Mouse (Mus musculus) left cerebral cortex, adult 2 months (tissue): ENCODE measurements around the gene Ak9. TPM values are rescaled to one million over a fixed set of nuclear protein-coding genes. Genes with fewer than 3 reads are reported as not detected.
"Not testable (repeated sequence)": the region's sequence is repeated elsewhere in the genome, so short reads cannot be mapped to it uniquely, and the experiment has no call there.

Experiments
- DNase-seq, 2 experiments: peaks; one replicate each; pipeline ENCODE4 v3.0.0; 2021 to 2022; ENCODE audit warnings: low spot score in 2 of 2, mixed read lengths in 1 of 2; ENCODE audit errors: extremely low spot score in 1 of 2
- H3K27ac ChIP-seq: fragments of 200-600 bp; 2 replicates; pipeline ENCODE4 v1.8.1; 2022
- H3K4me3 ChIP-seq: fragments of 200-600 bp; 2 replicates; pipeline ENCODE4 v1.8.1; 2022
- CTCF ChIP-seq: fragments of 200-600 bp; IDR thresholded peaks from 2 replicates; pipeline ENCODE4 v1.8.1; 2022; ENCODE audit warnings: antibody characterized with exemption, mild to moderate bottlenecking, moderate library complexity
- intact Hi-C: fragments of 180-260 bp; cut with DNase I; formaldehyde crosslinking; loops from one replicate; pipeline ENCODE4 v1.15.1; 2025
- total RNA-seq, 2 experiments: library from RNA; stranded (reverse); gene quantifications; 2 replicates each; pipeline ENCODE4 v1.2.3; 2021

Gene Ak9
- total RNA-seq, 2 experiments from 2014 or later = 0.05 to 0.07 TPM

- Histone ChIP-seq H3K27ac (no peak overlapping the region), H3K4me3 (no peak overlapping the region)
- no peak for DNase-seq
- no peak for TF ChIP-seq CTCF
- intact Hi-C loops = no loop called here
Measured at GRCm38 (mm10) chr10:41365086-41365485, 61.3 kb downstream of the Ak9 start.

DNA sequence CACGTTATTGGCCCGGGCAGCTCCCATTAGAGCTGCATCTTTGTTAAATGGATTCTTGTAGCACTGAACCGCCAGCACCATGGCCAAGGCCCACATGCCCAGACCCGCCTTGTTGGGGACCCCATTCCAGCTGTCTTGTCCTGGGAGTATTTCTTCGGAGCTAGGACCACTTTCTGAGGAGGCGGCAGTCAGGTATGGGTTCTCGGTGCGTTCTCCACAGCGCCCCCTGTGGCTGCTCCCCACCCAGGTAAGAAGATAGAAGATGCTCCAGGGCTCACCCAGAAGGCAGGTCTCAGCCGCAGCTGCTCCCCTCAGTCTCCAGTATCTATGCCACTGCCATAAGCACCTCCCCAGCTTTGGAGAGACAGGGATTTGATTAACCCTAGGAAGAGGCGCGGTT is 76.7 kb downstream of the Ak9 start:
- Histone ChIP-seq H3K27ac (no peak overlapping the region), H3K4me3 (no peak overlapping the region)
- intact Hi-C loops = no loop called here
- no peak for TF ChIP-seq CTCF
- DNase-seq = no peak

GRCm38 (mm10) chr10:41385506-41386221 is 81.9 kb downstream of the Ak9 start:
- intact Hi-C loops = no loop called here
- no peak for TF ChIP-seq CTCF
- Histone ChIP-seq H3K4me3 (no peak overlapping the region), H3K27ac (no peak overlapping the region)
- DNase-seq = no peak

- DNase-seq = no peak
- TF ChIP-seq CTCF = peak; percentile 30
- Histone ChIP-seq H3K4me3 (no peak overlapping the region), H3K27ac (no peak overlapping the region)
- intact Hi-C loops = no loop called here
Measured at GRCm38 (mm10) chr10:41393555-41393954, 89.8 kb downstream of the Ak9 start.

GRCm38 (mm10) chr10:41401097-41401496 is 97.3 kb downstream of the Ak9 start:
- TF ChIP-seq CTCF = no peak
- intact Hi-C loops = loop anchor here (5.0 kb wide), 2 partner anchors 99 to 399 kb away; partner anchors contain the start of genes Ak9 and Fig4

GRCm38 (mm10) chr10:41403364-41403763 is 99.6 kb downstream of the Ak9 start:
- TF ChIP-seq CTCF = no peak
- intact Hi-C loops = loop anchor here (5.0 kb wide), 2 partner anchors 101 to 401 kb away; partner anchors contain the start of genes Ak9 and Fig4
- Histone ChIP-seq H3K27ac (no peak overlapping the region), H3K4me3 (no peak overlapping the region)
- DNase-seq = no peak

More at GRCm38 (mm10) chr10:41401097-41401496, 97.3 kb downstream of the Ak9 start:
- Histone ChIP-seq H3K4me3 (no peak overlapping the region), H3K27ac (no peak overlapping the region)
- no peak for DNase-seq

GRCm38 (mm10) chr10:41403893-41404612 is 100.3 kb downstream of the Ak9 start:
- Histone ChIP-seq H3K4me3 (no peak overlapping the region), H3K27ac (no peak overlapping the region)
- TF ChIP-seq CTCF = peak; percentile 53
- intact Hi-C loops = loop anchor here (5.0 kb wide), 2 partner anchors 102 to 402 kb away; partner anchors contain the start of genes Ak9 and Fig4
- DNase-seq = no peak

- H3K27ac ChIP-seq, DNase-seq, intact Hi-C loops, H3K4me3 ChIP-seq: not testable (repeated sequence)
Measured at GRCm38 (mm10) chr10:41410176-41410575, 106.4 kb downstream of the Ak9 start.

- H3K4me3 ChIP-seq, H3K27ac ChIP-seq, DNase-seq, intact Hi-C loops: not testable (repeated sequence)
Measured at GRCm38 (mm10) chr10:41410821-41411220, 107.0 kb downstream of the Ak9 start.

DNA sequence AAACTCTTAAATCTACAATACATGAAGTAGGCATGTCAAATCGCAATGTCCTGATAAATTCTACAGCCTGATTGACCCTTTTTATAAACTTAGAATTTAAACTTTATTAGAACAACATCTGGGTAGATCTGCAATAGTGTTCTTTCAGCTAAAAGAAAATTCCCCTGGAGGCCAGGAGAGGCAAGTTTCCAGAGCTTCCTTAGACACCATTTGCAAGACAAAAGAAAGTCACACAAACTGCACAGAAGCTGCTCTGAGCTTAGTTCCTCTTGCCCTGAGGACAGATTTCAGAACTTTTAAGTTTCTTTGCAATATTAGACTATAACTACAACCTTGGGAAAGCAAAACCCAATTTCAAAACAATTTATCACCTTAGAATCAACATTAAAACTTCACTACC is 109.7 kb downstream of the Ak9 start:
- H3K27ac ChIP-seq, H3K4me3 ChIP-seq, intact Hi-C loops, DNase-seq: not testable (repeated sequence)

- intact Hi-C loops, DNase-seq, H3K27ac ChIP-seq, H3K4me3 ChIP-seq: not testable (repeated sequence)
Measured at GRCm38 (mm10) chr10:41415368-41415767, 111.6 kb downstream of the Ak9 start.

GRCm38 (mm10) chr10:41420496-41421200 is 116.9 kb downstream of the Ak9 start:
- DNase-seq = no peak
- Histone ChIP-seq H3K27ac (no peak overlapping the region), H3K4me3 (no peak overlapping the region)
- intact Hi-C loops = no loop called here
- no peak for TF ChIP-seq CTCF
